Mouse (Mus musculus): ENCODE data around the gene Myrf. TPM values are rescaled to one million over a fixed set of nuclear protein-coding genes. Genes with fewer than 3 reads are reported as not detected.

Gene Myrf
- polyA plus RNA-seq, 1 experiment: 0.44 TPM

- Histone ChIP-seq H3K4me1 (ENCODE audit: control insufficient read depth, insufficient read depth, insufficient read length, low read length) (peaks cover 4% of the 10 kb centered on the region; the same call in 1 of the 2 replicates), H3K27ac (replicated peaks; ENCODE audit: low read depth, low read length) (no peak overlapping the region), H3K4me3 (ENCODE audit: insufficient read depth, low read depth, low read length) (peak overlapping the region; percentile 93)
Observed at GRCm38 (mm10) chr19:10204616-10205001, 35.9 kb downstream of the Myrf start.

GRCm38 (mm10) chr19:10203848-10204615, 36.5 kb downstream of the Myrf start, which contains the start of the genes Tmem258 and Fen1:
Tmem258 (plus strand) TSS chr19:10204014.
Fen1 (minus strand) TSS chr19:10204169.
- H3K27ac ChIP-seq (replicated peaks; ENCODE audit: low read depth, low read length): peak within 1 kb of the TSS; percentile 98
- peaks cover 4% of the 10 kb centered on the region; the same call in 1 of the 2 replicates for H3K4me1 ChIP-seq (ENCODE audit: control insufficient read depth, insufficient read depth, insufficient read length, low read length)
- peak within 1 kb of the TSS; percentile 93 for H3K4me3 ChIP-seq (ENCODE audit: insufficient read depth, low read depth, low read length)

- no peak overlapping the region for H3K27ac ChIP-seq (replicated peaks; ENCODE audit: low read depth, low read length)
- H3K4me3 ChIP-seq (ENCODE audit: insufficient read depth, low read depth, low read length): peak overlapping the region; percentile 93
- peaks cover 2% of the 10 kb centered on the region; the same call in 1 of the 2 replicates for H3K4me1 ChIP-seq (ENCODE audit: control insufficient read depth, insufficient read depth, insufficient read length, low read length)
Observed at GRCm38 (mm10) chr19:10203146-10203847, 37.3 kb downstream of the Myrf start.

GRCm38 (mm10) chr19:10198723-10199122, 41.8 kb downstream of the Myrf start:
- Histone ChIP-seq H3K4me3 (ENCODE audit: insufficient read depth, low read depth, low read length) (no peak overlapping the region), H3K27ac (replicated peaks; ENCODE audit: low read depth, low read length) (no peak overlapping the region), H3K4me1 (ENCODE audit: control insufficient read depth, insufficient read depth, insufficient read length, low read length) (peaks cover 2% of the 10 kb centered on the region; the same call in 1 of the 2 replicates)

- H3K27ac ChIP-seq (replicated peaks; ENCODE audit: low read depth, low read length): no peak overlapping the region
- H3K4me3 ChIP-seq (ENCODE audit: insufficient read depth, low read depth, low read length): no peak overlapping the region
- peaks cover 2% of the 10 kb centered on the region; the same call in 1 of the 2 replicates for H3K4me1 ChIP-seq (ENCODE audit: control insufficient read depth, insufficient read depth, insufficient read length, low read length)
Observed at GRCm38 (mm10) chr19:10198286-10198685, 42.3 kb downstream of the Myrf start.

- Histone ChIP-seq H3K27ac (replicated peaks; ENCODE audit: low read depth, low read length) (no peak overlapping the region), H3K4me3 (ENCODE audit: insufficient read depth, low read depth, low read length) (no peak overlapping the region), H3K4me1 (ENCODE audit: control insufficient read depth, insufficient read depth, insufficient read length, low read length) (no peaks in the 10 kb centered on the region)
Observed at GRCm38 (mm10) chr19:10197130-10197529, 43.4 kb downstream of the Myrf start.

GRCm38 (mm10) chr19:10195252-10195651, 45.3 kb downstream of the Myrf start:
- Histone ChIP-seq H3K4me1 (ENCODE audit: control insufficient read depth, insufficient read depth, insufficient read length, low read length) (no peaks in the 10 kb centered on the region), H3K27ac (replicated peaks; ENCODE audit: low read depth, low read length) (no peak overlapping the region)

GRCm38 (mm10) chr19:10194337-10194736, 46.2 kb downstream of the Myrf start:
- Histone ChIP-seq H3K4me1 (ENCODE audit: control insufficient read depth, insufficient read depth, insufficient read length, low read length) (no peaks in the 10 kb centered on the region), H3K27ac (replicated peaks; ENCODE audit: low read depth, low read length) (no peak overlapping the region), H3K4me3 (ENCODE audit: insufficient read depth, low read depth, low read length) (no peak overlapping the region)

More at GRCm38 (mm10) chr19:10195252-10195651, 45.3 kb downstream of the Myrf start:
- no peak overlapping the region for H3K4me3 ChIP-seq (ENCODE audit: insufficient read depth, low read depth, low read length)

- no peaks in the 10 kb centered on the region for H3K4me1 ChIP-seq (ENCODE audit: control insufficient read depth, insufficient read depth, insufficient read length, low read length)
- H3K27ac ChIP-seq (replicated peaks; ENCODE audit: low read depth, low read length): 0 out of 2 replicates have a peak overlapping the region, but pooled peaks have one; percentile 20
- no peak overlapping the region for H3K4me3 ChIP-seq (ENCODE audit: insufficient read depth, low read depth, low read length)
Observed at GRCm38 (mm10) chr19:10191326-10191725, 49.2 kb downstream of the Myrf start.

- Histone ChIP-seq H3K4me1 (ENCODE audit: control insufficient read depth, insufficient read depth, insufficient read length, low read length) (no peaks in the 10 kb centered on the region), H3K27ac (replicated peaks; ENCODE audit: low read depth, low read length) (0 out of 2 replicates have a peak overlapping the region, but pooled peaks have one; percentile 20), H3K4me3 (ENCODE audit: insufficient read depth, low read depth, low read length) (no peak overlapping the region)
Observed at GRCm38 (mm10) chr19:10190796-10191195, 49.8 kb downstream of the Myrf start.

GRCm38 (mm10) chr19:10189940-10190339, 50.6 kb downstream of the Myrf start:
- H3K4me1 ChIP-seq (ENCODE audit: control insufficient read depth, insufficient read depth, insufficient read length, low read length): no peaks in the 10 kb centered on the region
- H3K4me3 ChIP-seq (ENCODE audit: insufficient read depth, low read depth, low read length): no peak overlapping the region
- H3K27ac ChIP-seq (replicated peaks; ENCODE audit: low read depth, low read length): no peak overlapping the region

- Histone ChIP-seq H3K4me3 (ENCODE audit: insufficient read depth, low read depth, low read length) (no peak overlapping the region), H3K27ac (replicated peaks; ENCODE audit: low read depth, low read length) (no peak overlapping the region), H3K4me1 (ENCODE audit: control insufficient read depth, insufficient read depth, insufficient read length, low read length) (no peaks in the 10 kb centered on the region)
Observed at GRCm38 (mm10) chr19:10189022-10189421, 51.5 kb downstream of the Myrf start.

- no peak overlapping the region for H3K27ac ChIP-seq (replicated peaks; ENCODE audit: low read depth, low read length)
- H3K4me3 ChIP-seq (ENCODE audit: insufficient read depth, low read depth, low read length): no peak overlapping the region
- H3K4me1 ChIP-seq (ENCODE audit: control insufficient read depth, insufficient read depth, insufficient read length, low read length): no peaks in the 10 kb centered on the region
Observed at GRCm38 (mm10) chr19:10188281-10188811, 52.2 kb downstream of the Myrf start.

GRCm38 (mm10) chr19:10186569-10186968, 54.0 kb downstream of the Myrf start:
- H3K4me1 ChIP-seq (ENCODE audit: control insufficient read depth, insufficient read depth, insufficient read length, low read length): no peaks in the 10 kb centered on the region
- H3K4me3 ChIP-seq (ENCODE audit: insufficient read depth, low read depth, low read length): no peak overlapping the region
- H3K27ac ChIP-seq (replicated peaks; ENCODE audit: low read depth, low read length): no peak overlapping the region

GRCm38 (mm10) chr19:10185876-10186275, 54.7 kb downstream of the Myrf start:
- Histone ChIP-seq H3K27ac (replicated peaks; ENCODE audit: low read depth, low read length) (no peak overlapping the region), H3K4me3 (ENCODE audit: insufficient read depth, low read depth, low read length) (no peak overlapping the region), H3K4me1 (ENCODE audit: control insufficient read depth, insufficient read depth, insufficient read length, low read length) (no peaks in the 10 kb centered on the region)
